Mouse (Mus musculus): Measurements from ENCODE around the gene Wfs1. TPM values are rescaled to one million over a fixed set of nuclear protein-coding genes. Genes with fewer than 3 reads are reported as not detected.

Gene Wfs1
- polyA plus RNA-seq, 1 experiment from 2014 or later: 7.4 TPM

DNA sequence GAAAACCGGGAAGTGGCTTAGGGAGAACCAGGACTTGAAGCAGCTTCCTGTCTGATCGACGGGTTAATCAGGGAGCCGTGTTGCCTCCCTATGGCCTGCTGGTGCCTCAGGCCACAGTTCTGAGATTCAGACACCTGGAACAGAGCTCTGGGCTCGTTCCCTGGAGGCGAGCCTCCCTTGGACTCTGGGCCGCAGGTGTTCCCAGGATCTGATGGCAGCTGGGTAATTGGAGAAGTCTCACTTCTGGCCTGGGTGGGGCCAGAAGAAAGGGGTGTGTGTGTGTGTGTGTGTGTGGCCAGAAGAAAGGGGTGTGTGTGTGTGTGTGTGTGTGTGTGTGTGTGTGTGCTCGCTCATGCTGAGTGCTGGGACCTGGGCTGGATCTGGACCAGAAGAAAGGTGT lies 55.6 kb downstream of the Wfs1 start:
- no peak overlapping the region for H3K4me2 ChIP-seq (ENCODE audit: low read depth, low read length)
- H3K36me3 ChIP-seq (ENCODE audit: control insufficient read depth, insufficient read depth, low read length): no peaks in the 10 kb centered on the region
- no peak overlapping the region for H3K27ac ChIP-seq (ENCODE audit: low read depth, low read length)
- no peak overlapping the region for H3K4me3 ChIP-seq (ENCODE audit: low read depth, low read length)
- ATAC-seq (ENCODE audit: low read depth): no peak
- no peaks in the 10 kb centered on the region for H3K27me3 ChIP-seq (ENCODE audit: control insufficient read depth, insufficient read depth, low read length)
- no peak overlapping the region for H3K9ac ChIP-seq (replicated peaks; ENCODE audit: low read depth, low read length)
- H3K4me1 ChIP-seq (ENCODE audit: control insufficient read depth, insufficient read depth, low read length): peaks cover 9% of the 10 kb centered on the region; the same call in 1 of the 2 replicates
- no peaks in the 10 kb centered on the region for H3K9me3 ChIP-seq (ENCODE audit: control insufficient read depth, low read length)
- WGBS: 76% methylated on average over 7 of the region's 8 CpGs

DNA sequence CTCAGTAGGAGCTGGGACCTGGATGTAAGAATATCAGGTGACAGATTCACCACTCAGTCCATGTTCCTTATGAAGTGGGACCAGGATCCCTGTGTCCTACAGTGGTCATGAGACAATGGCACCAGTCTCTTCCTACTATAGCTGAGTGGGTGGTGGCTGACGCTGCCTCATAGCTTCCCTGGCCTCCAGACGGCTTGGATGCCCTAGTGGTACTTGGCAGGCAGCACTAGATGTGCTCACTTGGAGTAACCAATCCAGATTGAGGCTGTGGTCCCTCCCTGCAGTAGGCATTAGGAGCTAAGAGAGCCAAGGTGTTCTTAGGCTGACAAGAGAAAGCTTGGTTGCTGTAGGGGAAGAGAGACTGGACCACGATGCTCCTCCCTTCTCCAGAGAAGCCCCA lies 59.6 kb downstream of the Wfs1 start:
- H3K36me3 ChIP-seq (ENCODE audit: control insufficient read depth, insufficient read depth, low read length): no peaks in the 10 kb centered on the region
- 76% methylated on average over 3 of the region's 3 CpGs for WGBS

DNA sequence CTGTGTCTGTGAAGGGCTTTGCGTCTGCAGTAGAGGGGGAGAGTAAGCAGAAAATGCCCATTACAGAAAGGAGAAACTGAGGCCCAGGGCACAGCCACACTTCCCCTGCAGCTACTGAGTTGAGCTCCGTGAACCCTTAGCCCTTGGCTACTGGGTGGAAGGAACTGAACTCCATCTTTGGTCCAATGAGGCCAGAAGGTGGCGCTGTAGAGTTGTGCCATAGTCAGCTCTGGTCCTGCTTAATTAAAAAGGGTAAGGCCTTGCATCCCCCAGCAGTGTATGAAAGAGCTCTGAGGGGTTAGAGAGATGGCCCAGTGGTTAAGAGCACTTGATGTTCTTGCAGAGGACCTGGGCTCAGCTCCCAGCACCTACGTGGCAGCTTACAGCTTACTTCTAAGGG lies 60.3 kb downstream of the Wfs1 start:
- Histone ChIP-seq H3K27ac (ENCODE audit: low read depth, low read length) (no peak overlapping the region), H3K36me3 (ENCODE audit: control insufficient read depth, insufficient read depth, low read length) (no peaks in the 10 kb centered on the region), H3K4me3 (ENCODE audit: low read depth, low read length) (no peak overlapping the region), H3K4me2 (ENCODE audit: low read depth, low read length) (no peak overlapping the region), H3K27me3 (ENCODE audit: control insufficient read depth, insufficient read depth, low read length) (no peaks in the 10 kb centered on the region), H3K9me3 (ENCODE audit: control insufficient read depth, low read length) (no peaks in the 10 kb centered on the region), H3K4me1 (ENCODE audit: control insufficient read depth, insufficient read depth, low read length) (0 out of 2 replicates have a peak, but pooled peaks cover 4% of the 10 kb centered on the region), H3K9ac (replicated peaks; ENCODE audit: low read depth, low read length) (no peak overlapping the region)
- no peak for ATAC-seq (ENCODE audit: low read depth)
- 53% methylated on average over 4 of the region's 4 CpGs for WGBS

More for the DNA sequence above, 59.6 kb downstream of the Wfs1 start:
- ATAC-seq (ENCODE audit: low read depth): no peak
- H3K4me1 ChIP-seq (ENCODE audit: control insufficient read depth, insufficient read depth, low read length): no peaks in the 10 kb centered on the region
- H3K9ac ChIP-seq (replicated peaks; ENCODE audit: low read depth, low read length): no peak overlapping the region
- H3K27me3 ChIP-seq (ENCODE audit: control insufficient read depth, insufficient read depth, low read length): no peaks in the 10 kb centered on the region
- no peaks in the 10 kb centered on the region for H3K9me3 ChIP-seq (ENCODE audit: control insufficient read depth, low read length)
- H3K27ac ChIP-seq (ENCODE audit: low read depth, low read length): no peak overlapping the region
- H3K4me3 ChIP-seq (ENCODE audit: low read depth, low read length): no peak overlapping the region
- no peak overlapping the region for H3K4me2 ChIP-seq (ENCODE audit: low read depth, low read length)

DNA sequence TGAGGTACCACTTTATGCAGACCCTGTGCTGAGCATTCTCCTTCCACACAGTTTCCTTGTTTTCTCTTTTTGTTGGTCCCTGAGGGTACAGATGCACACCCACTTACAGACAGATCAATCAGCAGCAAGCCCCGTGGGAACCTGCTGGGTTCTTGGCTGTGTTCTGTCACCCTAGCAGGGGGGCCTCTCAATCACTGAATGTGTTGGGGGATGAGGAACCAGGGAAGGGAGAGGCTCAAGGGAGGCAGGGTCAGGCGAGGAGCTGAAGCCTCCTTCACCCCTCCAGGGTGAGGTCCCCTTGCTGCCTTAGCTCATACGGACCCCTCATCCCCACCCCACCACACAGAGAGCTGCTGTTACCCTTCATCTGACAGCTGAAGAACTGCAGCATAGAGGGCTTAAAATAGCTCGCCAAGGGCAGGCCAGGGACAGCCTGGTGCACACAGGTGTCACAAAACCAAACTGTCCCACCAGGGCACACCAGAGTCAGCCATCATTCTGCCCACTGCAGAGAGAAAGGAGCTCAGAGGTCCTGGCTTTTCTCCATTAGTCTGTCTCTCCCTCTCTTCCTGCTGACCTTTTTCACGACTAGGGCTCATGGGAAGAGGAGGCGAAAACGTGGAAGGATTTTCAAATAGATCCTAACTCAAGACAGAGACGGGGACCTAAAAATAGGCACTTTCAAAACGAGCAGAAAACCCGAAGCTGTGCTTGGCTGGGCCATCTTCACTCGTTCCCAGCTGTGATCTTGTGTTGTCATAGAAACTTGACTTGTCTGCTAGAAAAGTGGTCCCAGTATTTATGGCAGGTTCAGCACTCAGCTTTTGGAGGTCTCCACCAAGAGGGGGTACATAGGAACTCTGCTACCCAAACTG lies 64.9 kb downstream of the Wfs1 start:
- Histone ChIP-seq H3K4me3 (ENCODE audit: low read depth, low read length) (no peak overlapping the region), H3K36me3 (ENCODE audit: control insufficient read depth, insufficient read depth, low read length) (no peaks in the 10 kb centered on the region), H3K27me3 (ENCODE audit: control insufficient read depth, insufficient read depth, low read length) (no peaks in the 10 kb centered on the region), H3K4me1 (ENCODE audit: control insufficient read depth, insufficient read depth, low read length) (peaks cover 9% of the 10 kb centered on the region), H3K4me2 (ENCODE audit: low read depth, low read length) (no peak overlapping the region), H3K27ac (ENCODE audit: low read depth, low read length) (0 out of 2 replicates have a peak overlapping the region, but pooled peaks have one; percentile 8), H3K9me3 (ENCODE audit: control insufficient read depth, low read length) (no peaks in the 10 kb centered on the region), H3K9ac (replicated peaks; ENCODE audit: low read depth, low read length) (no peak overlapping the region)
- ATAC-seq (ENCODE audit: low read depth): no peak
- WGBS: 41% methylated on average over 11 of the region's 11 CpGs

DNA sequence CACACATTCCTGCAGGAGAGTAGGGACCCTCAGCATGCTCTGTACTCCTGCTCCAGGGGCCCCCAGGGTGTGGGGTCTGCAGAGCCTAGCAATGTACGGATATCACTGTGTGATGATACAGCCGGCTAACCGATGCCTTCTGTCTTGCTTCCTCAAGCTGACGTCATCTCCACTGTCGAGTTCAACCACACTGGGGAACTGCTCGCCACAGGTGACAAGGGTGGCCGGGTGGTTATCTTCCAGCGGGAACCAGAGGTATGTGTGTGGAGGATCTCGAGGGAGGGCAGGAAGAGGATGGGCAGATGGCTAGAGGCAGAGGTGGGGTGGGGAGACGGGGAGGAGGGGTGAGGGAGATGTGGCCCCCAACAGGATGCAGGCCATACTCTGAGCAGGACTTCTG lies 66.2 kb downstream of the Wfs1 start:
- no peaks in the 10 kb centered on the region for H3K27me3 ChIP-seq (ENCODE audit: control insufficient read depth, insufficient read depth, low read length)
- no peak for ATAC-seq (ENCODE audit: low read depth)
- H3K9ac ChIP-seq (replicated peaks; ENCODE audit: low read depth, low read length): no peak overlapping the region
- no peak overlapping the region for H3K4me3 ChIP-seq (ENCODE audit: low read depth, low read length)
- H3K4me1 ChIP-seq (ENCODE audit: control insufficient read depth, insufficient read depth, low read length): peaks cover 15% of the 10 kb centered on the region
- no peak overlapping the region for H3K4me2 ChIP-seq (ENCODE audit: low read depth, low read length)
- 79% methylated on average over 10 of the region's 10 CpGs for WGBS
- H3K27ac ChIP-seq (ENCODE audit: low read depth, low read length): no peak overlapping the region
- no peaks in the 10 kb centered on the region for H3K9me3 ChIP-seq (ENCODE audit: control insufficient read depth, low read length)
- H3K36me3 ChIP-seq (ENCODE audit: control insufficient read depth, insufficient read depth, low read length): no peaks in the 10 kb centered on the region

DNA sequence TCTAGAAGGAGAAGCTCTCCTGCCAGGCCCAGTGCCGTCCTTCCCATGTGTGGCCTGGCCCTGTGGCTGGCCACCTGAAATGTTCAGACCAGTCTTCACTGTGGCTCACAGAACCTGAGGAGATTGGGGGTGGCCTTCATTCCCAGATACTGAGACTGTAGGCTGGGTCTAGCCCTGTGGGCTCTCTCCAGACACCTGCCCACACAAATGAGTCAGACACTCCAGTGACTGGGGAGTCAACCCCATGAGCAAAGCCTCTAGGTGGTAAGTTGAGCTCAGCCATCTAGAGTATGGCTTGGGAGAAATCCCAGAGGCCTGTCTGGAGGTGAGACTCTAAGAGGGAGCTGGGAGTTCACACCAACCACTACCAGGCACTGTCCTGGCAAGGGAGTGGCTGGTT lies 67.1 kb downstream of the Wfs1 start:
- H3K4me2 ChIP-seq (ENCODE audit: low read depth, low read length): no peak overlapping the region
- no peaks in the 10 kb centered on the region for H3K36me3 ChIP-seq (ENCODE audit: control insufficient read depth, insufficient read depth, low read length)
- WGBS: 71% methylated on average over 1 of the region's 1 CpGs
- no peaks in the 10 kb centered on the region for H3K9me3 ChIP-seq (ENCODE audit: control insufficient read depth, low read length)
- peaks cover 15% of the 10 kb centered on the region for H3K4me1 ChIP-seq (ENCODE audit: control insufficient read depth, insufficient read depth, low read length)
- H3K27ac ChIP-seq (ENCODE audit: low read depth, low read length): no peak overlapping the region
- no peaks in the 10 kb centered on the region for H3K27me3 ChIP-seq (ENCODE audit: control insufficient read depth, insufficient read depth, low read length)
- no peak overlapping the region for H3K9ac ChIP-seq (replicated peaks; ENCODE audit: low read depth, low read length)
- ATAC-seq (ENCODE audit: low read depth): no peak
- no peak overlapping the region for H3K4me3 ChIP-seq (ENCODE audit: low read depth, low read length)

DNA sequence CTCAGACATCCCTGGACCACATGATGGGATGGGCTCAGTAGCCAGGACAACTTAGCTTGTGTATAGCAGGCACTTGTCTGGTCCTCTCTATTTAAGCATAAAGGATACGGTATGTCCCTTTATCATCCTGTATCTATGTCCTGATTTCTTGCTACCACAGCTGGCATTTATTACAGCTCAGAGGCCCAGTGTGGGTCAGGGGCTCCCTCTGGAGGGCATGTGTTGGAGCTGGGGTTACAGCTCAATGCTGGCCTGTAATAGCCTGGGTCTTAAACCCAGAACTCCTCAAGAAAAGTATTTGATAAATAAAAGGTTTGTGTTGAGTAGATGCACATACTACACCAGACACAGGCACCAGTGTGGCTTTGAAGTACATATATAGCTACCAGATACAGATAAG lies 68.9 kb downstream of the Wfs1 start:
- H3K9me3 ChIP-seq (ENCODE audit: control insufficient read depth, low read length): no peaks in the 10 kb centered on the region
- H3K36me3 ChIP-seq (ENCODE audit: control insufficient read depth, insufficient read depth, low read length): no peaks in the 10 kb centered on the region
- no peak overlapping the region for H3K4me3 ChIP-seq (ENCODE audit: low read depth, low read length)
- WGBS: 9% methylated on average over 1 of the region's 1 CpGs
- H3K4me2 ChIP-seq (ENCODE audit: low read depth, low read length): no peak overlapping the region
- peaks cover 15% of the 10 kb centered on the region for H3K4me1 ChIP-seq (ENCODE audit: control insufficient read depth, insufficient read depth, low read length)
- H3K9ac ChIP-seq (replicated peaks; ENCODE audit: low read depth, low read length): no peak overlapping the region
- ATAC-seq (ENCODE audit: low read depth): 0 out of 2 replicates have a peak, but pooled peaks have one; percentile 38
- peak overlapping the region; percentile 16; the same call in 1 of the 2 replicates for H3K27ac ChIP-seq (ENCODE audit: low read depth, low read length)
- H3K27me3 ChIP-seq (ENCODE audit: control insufficient read depth, insufficient read depth, low read length): no peaks in the 10 kb centered on the region

DNA sequence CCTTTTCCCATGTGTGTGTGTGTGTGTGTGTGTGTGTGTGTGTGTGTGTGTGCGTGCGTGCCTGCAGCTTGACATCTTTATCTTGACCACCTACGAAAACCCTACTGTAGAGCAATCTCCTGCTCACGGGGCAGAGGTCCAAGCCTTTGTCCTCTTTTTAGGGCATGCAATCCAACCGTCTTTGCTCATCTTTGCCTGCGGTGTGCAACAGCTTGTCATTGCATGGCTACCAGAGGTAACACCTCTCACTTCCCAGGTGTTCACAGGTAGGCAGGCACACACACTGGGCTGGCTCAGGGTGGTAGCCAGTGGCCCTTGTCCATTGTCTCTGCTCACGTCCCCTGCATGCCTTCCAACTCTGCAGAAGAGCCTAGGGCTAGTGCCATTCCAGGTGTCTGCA lies 71.0 kb downstream of the Wfs1 start:
- Histone ChIP-seq H3K9ac (replicated peaks; ENCODE audit: low read depth, low read length) (no peak overlapping the region), H3K27ac (ENCODE audit: low read depth, low read length) (no peak overlapping the region), H3K4me1 (ENCODE audit: control insufficient read depth, insufficient read depth, low read length) (peaks cover 11% of the 10 kb centered on the region), H3K27me3 (ENCODE audit: control insufficient read depth, insufficient read depth, low read length) (no peaks in the 10 kb centered on the region), H3K4me2 (ENCODE audit: low read depth, low read length) (no peak overlapping the region), H3K4me3 (ENCODE audit: low read depth, low read length) (no peak overlapping the region), H3K36me3 (ENCODE audit: control insufficient read depth, insufficient read depth, low read length) (no peaks in the 10 kb centered on the region), H3K9me3 (ENCODE audit: control insufficient read depth, low read length) (no peaks in the 10 kb centered on the region)
- ATAC-seq (ENCODE audit: low read depth): no peak
- 88% methylated on average over 7 of the region's 7 CpGs for WGBS

DNA sequence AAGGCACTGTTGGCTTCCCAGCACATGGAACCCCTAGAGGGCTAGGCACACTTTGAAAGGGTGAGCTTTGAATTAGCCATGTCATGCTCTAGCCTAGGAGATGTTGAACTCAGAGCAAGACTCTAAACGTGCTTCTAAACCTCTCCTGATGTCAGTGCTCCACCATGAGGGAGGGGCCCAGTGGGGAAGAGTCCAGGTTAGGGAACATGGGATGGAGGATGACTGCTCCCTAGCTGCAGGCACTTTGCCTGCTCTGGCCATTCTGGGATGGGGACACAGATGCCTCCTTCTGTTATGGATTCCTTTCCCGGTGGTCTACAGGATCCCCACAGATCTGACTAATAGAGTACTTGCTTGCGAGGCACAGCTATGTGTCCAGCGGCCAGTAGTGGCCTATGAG lies 71.8 kb downstream of the Wfs1 start:
- H3K36me3 ChIP-seq (ENCODE audit: control insufficient read depth, insufficient read depth, low read length): no peaks in the 10 kb centered on the region
- no peak overlapping the region for H3K9ac ChIP-seq (replicated peaks; ENCODE audit: low read depth, low read length)
- peaks cover 14% of the 10 kb centered on the region for H3K4me1 ChIP-seq (ENCODE audit: control insufficient read depth, insufficient read depth, low read length)
- WGBS: 83% methylated on average over 4 of the region's 4 CpGs
- H3K4me2 ChIP-seq (ENCODE audit: low read depth, low read length): no peak overlapping the region
- no peak for ATAC-seq (ENCODE audit: low read depth)
- no peaks in the 10 kb centered on the region for H3K9me3 ChIP-seq (ENCODE audit: control insufficient read depth, low read length)
- H3K27ac ChIP-seq (ENCODE audit: low read depth, low read length): no peak overlapping the region
- no peaks in the 10 kb centered on the region for H3K27me3 ChIP-seq (ENCODE audit: control insufficient read depth, insufficient read depth, low read length)
- no peak overlapping the region for H3K4me3 ChIP-seq (ENCODE audit: low read depth, low read length)

Measured in neural tube, embryonic 14.5 days (tissue).